Mouse (Mus musculus) spleen, postnatal 14 days (tissue): ENCODE data around the gene Kcnj6.
"Not testable (repeated sequence)": the region's sequence is repeated elsewhere in the genome, so short reads cannot be mapped to it uniquely, and the experiment has no call there.

Experiments
- DNase-seq, 2 experiments: peaks; one replicate each; pipeline ENCODE4 v3.0.0; 2021 to 2022; ENCODE audit warnings: low spot score in 2 of 2

Gene Kcnj6

GRCm38 (mm10) chr16:94852407-94853160, 144.9 kb downstream of the Kcnj6 start:
- no peak for DNase-seq

- DNase-seq: no peak
Observed at GRCm38 (mm10) chr16:94850393-94850792, 147.1 kb downstream of the Kcnj6 start.

GRCm38 (mm10) chr16:94845996-94846395, 151.5 kb downstream of the Kcnj6 start:
- no peak for DNase-seq

- DNase-seq: no peak
Observed at GRCm38 (mm10) chr16:94844769-94845168, 152.7 kb downstream of the Kcnj6 start.

GRCm38 (mm10) chr16:94839398-94839797, 158.1 kb downstream of the Kcnj6 start:
- DNase-seq: no peak

- no peak for DNase-seq
Observed at GRCm38 (mm10) chr16:94837881-94838280, 159.6 kb downstream of the Kcnj6 start.

- DNase-seq: no peak
Observed at GRCm38 (mm10) chr16:94834502-94834901, 163.0 kb downstream of the Kcnj6 start.

GRCm38 (mm10) chr16:94828166-94828565, 169.3 kb downstream of the Kcnj6 start:
- DNase-seq: no peak

- DNase-seq: no peak
Observed at GRCm38 (mm10) chr16:94827092-94827585, 170.4 kb downstream of the Kcnj6 start.

GRCm38 (mm10) chr16:94825274-94825673, 172.2 kb downstream of the Kcnj6 start:
- no peak for DNase-seq

- DNase-seq: no peak
Observed at GRCm38 (mm10) chr16:94822611-94823010, 174.9 kb downstream of the Kcnj6 start.

GRCm38 (mm10) chr16:94821610-94822009, 175.9 kb downstream of the Kcnj6 start:
- no peak for DNase-seq

GRCm38 (mm10) chr16:94816391-94816790, 181.1 kb downstream of the Kcnj6 start:
- no peak for DNase-seq

- no peak for DNase-seq
Observed at GRCm38 (mm10) chr16:94815891-94816290, 181.6 kb downstream of the Kcnj6 start.

GRCm38 (mm10) chr16:94809286-94809685, 188.2 kb downstream of the Kcnj6 start:
- not testable (repeated sequence) for DNase-seq

GRCm38 (mm10) chr16:94798241-94798640, 199.3 kb downstream of the Kcnj6 start:
- no peak for DNase-seq

- no peak for DNase-seq
Observed at GRCm38 (mm10) chr16:94797366-94797765, 200.1 kb downstream of the Kcnj6 start.

GRCm38 (mm10) chr16:94793041-94793440, 204.5 kb downstream of the Kcnj6 start:
- DNase-seq: no peak

GRCm38 (mm10) chr16:94789958-94790357, 207.5 kb downstream of the Kcnj6 start:
- DNase-seq: no peak

GRCm38 (mm10) chr16:94788716-94789115, 208.8 kb downstream of the Kcnj6 start:
- no peak for DNase-seq

GRCm38 (mm10) chr16:94788165-94788564, 209.3 kb downstream of the Kcnj6 start:
- peak in 1 of 2 experiments; percentile 4 for DNase-seq

- no peak for DNase-seq
Observed at GRCm38 (mm10) chr16:94785873-94786272, 211.6 kb downstream of the Kcnj6 start.

- DNase-seq: no peak
Observed at GRCm38 (mm10) chr16:94783696-94784095, 213.8 kb downstream of the Kcnj6 start.
